Mouse (Mus musculus): ENCODE results near the gene Olfr678. TPM values are rescaled to one million over a fixed set of nuclear protein-coding genes. Genes with fewer than 3 reads are reported as not detected.

Gene Olfr678
- not detected in 2 replicates for polyA plus RNA-seq (2012; rRNA removed; ENCODE audit: low replicate concordance)

GRCm38 (mm10) chr7:105064175-105064574 is at the start of gene Olfr678:
Gene Olfr678 (plus strand): TSS chr7:105064475.

GRCm38 (mm10) chr7:105028360-105028759 is 35.9 kb upstream of the Olfr678 start, which contains the start of gene Olfr675:
Gene Olfr675 (minus strand): TSS chr7:105028460.

GRCm38 (mm10) chr7:105032398-105032797 is 31.9 kb upstream of the Olfr678 start, which contains the start of gene Olfr676:
Gene Olfr676 (plus strand): TSS chr7:105032698.

GRCm38 (mm10) chr7:105080905-105081304 is 16.6 kb downstream of the Olfr678 start, which contains the start of gene Olfr679:
Gene Olfr679 (plus strand): TSS chr7:105081205.

DNA sequence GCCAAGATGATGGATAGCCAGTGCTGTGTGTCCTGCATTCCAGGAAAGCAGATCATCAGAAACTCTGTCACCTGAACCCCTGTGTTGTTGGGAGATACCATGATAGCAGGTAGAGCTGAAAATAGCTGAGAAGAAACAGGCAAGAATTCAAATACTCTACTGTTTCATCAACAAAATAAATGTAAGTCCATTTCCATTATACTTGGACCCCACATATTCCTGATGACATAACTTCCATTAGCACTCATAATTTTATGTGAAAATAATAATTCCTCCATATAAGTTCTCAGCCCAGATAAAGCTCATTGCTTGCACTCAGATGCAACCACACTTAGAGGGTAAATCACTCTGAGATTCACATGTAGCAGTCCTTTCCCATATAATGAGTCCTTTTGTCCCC is 28.4 kb downstream of the Olfr678 start, which contains the start of gene Olfr680-ps1:
Olfr680-ps1 (minus strand) TSS at position 101 of the 400 bp plus-strand sequence.

GRCm38 (mm10) chr7:105116536-105116935 is 52.3 kb downstream of the Olfr678 start, which contains the start of gene Olfr681:
Gene Olfr681 (plus strand): TSS chr7:105116836.

Other genes starting within 250 kb of the Olfr678 start
- gene Usp17lb, start 221.9 kb upstream of the Olfr678 start, polyA plus RNA-seq (2012; rRNA removed; ENCODE audit: low replicate concordance) = not detected in 2 replicates
- gene Usp17la, start 207.5 kb upstream of the Olfr678 start, polyA plus RNA-seq (2012; rRNA removed; ENCODE audit: low replicate concordance) = not detected in 2 replicates
- not detected in 2 replicates for gene Olfr665, start 186.4 kb upstream of the Olfr678 start, polyA plus RNA-seq (2012; rRNA removed; ENCODE audit: low replicate concordance)
- not detected in 2 replicates for gene Olfr666, start 168.5 kb upstream of the Olfr678 start, polyA plus RNA-seq (2012; rRNA removed; ENCODE audit: low replicate concordance)
- gene Olfr667, start 143.0 kb upstream of the Olfr678 start, polyA plus RNA-seq (2012; rRNA removed; ENCODE audit: low replicate concordance) = not detected in 2 replicates
- gene Olfr668, start 136.4 kb upstream of the Olfr678 start, polyA plus RNA-seq (2012; rRNA removed; ENCODE audit: low replicate concordance) = not detected in 2 replicates
- gene Olfr669, start 130.2 kb upstream of the Olfr678 start, polyA plus RNA-seq (2012; rRNA removed; ENCODE audit: low replicate concordance) = not detected in 2 replicates
- not detected in 2 replicates for gene Olfr670, start 101.9 kb upstream of the Olfr678 start, polyA plus RNA-seq (2012; rRNA removed; ENCODE audit: low replicate concordance)
- gene Olfr671, start 85.3 kb upstream of the Olfr678 start, polyA plus RNA-seq (2012; rRNA removed; ENCODE audit: low replicate concordance) = not detected in 2 replicates
- not detected in 2 replicates for gene Olfr672, start 62.4 kb upstream of the Olfr678 start, polyA plus RNA-seq (2012; rRNA removed; ENCODE audit: low replicate concordance)
- not detected in 2 replicates for gene Olfr675, start 36.0 kb upstream of the Olfr678 start, polyA plus RNA-seq (2012; rRNA removed; ENCODE audit: low replicate concordance)
- gene Olfr676, start 31.8 kb upstream of the Olfr678 start, polyA plus RNA-seq (2012; rRNA removed; ENCODE audit: low replicate concordance) = not detected in 2 replicates
- gene Olfr677, start 13.1 kb upstream of the Olfr678 start, polyA plus RNA-seq (2012; rRNA removed; ENCODE audit: low replicate concordance) = not detected in 2 replicates
- gene Olfr679, start 16.7 kb downstream of the Olfr678 start, polyA plus RNA-seq (2012; rRNA removed; ENCODE audit: low replicate concordance) = not detected in 2 replicates
- not detected in 2 replicates for gene Olfr680-ps1, start 28.3 kb downstream of the Olfr678 start, polyA plus RNA-seq (2012; rRNA removed; ENCODE audit: low replicate concordance)
- gene Olfr681, start 52.4 kb downstream of the Olfr678 start, polyA plus RNA-seq (2012; rRNA removed; ENCODE audit: low replicate concordance) = not detected in 2 replicates
- gene Olfr683, start 82.5 kb downstream of the Olfr678 start, polyA plus RNA-seq (2012; rRNA removed; ENCODE audit: low replicate concordance) = not detected in 2 replicates
- gene Olfr684, start 99.2 kb downstream of the Olfr678 start, polyA plus RNA-seq (2012; rRNA removed; ENCODE audit: low replicate concordance) = not detected in 2 replicates
- not detected in 2 replicates for gene Olfr685, start 121.5 kb downstream of the Olfr678 start, polyA plus RNA-seq (2012; rRNA removed; ENCODE audit: low replicate concordance)
- not detected in 2 replicates for gene Olfr686, start 143.0 kb downstream of the Olfr678 start, polyA plus RNA-seq (2012; rRNA removed; ENCODE audit: low replicate concordance)
- not detected in 2 replicates for gene Olfr688, start 223.6 kb downstream of the Olfr678 start, polyA plus RNA-seq (2012; rRNA removed; ENCODE audit: low replicate concordance)
- not detected in 2 replicates for gene Olfr689, start 246.7 kb downstream of the Olfr678 start, polyA plus RNA-seq (2012; rRNA removed; ENCODE audit: low replicate concordance)

Measured in mammary gland, adult 2 months (tissue).